Mouse (Mus musculus) thymus, adult 2 months (tissue): ENCODE results near the gene Dpyd.

ENCODE experiments used
- CTCF ChIP-seq: fragments of 200-500 bp; IDR thresholded peaks from 2 replicates; pipeline ENCODE4 v1.5.1; 2012; ENCODE audit warnings: mild to moderate bottlenecking, control low read depth, low read length, moderate library complexity, borderline replicate concordance; ENCODE audit not compliant: control insufficient read depth, poor library complexity, insufficient read depth; ENCODE audit errors: extremely low read depth
- POLR2A ChIP-seq: fragments of 200-500 bp; IDR thresholded peaks from 2 replicates; pipeline ENCODE4 v1.6.1; 2012; ENCODE audit warnings: mild to moderate bottlenecking, low read length, control low read depth, moderate library complexity; ENCODE audit not compliant: control insufficient read depth, poor library complexity, insufficient read depth; ENCODE audit errors: extremely low read depth

GRCm38 (mm10) chr3:118541766-118542165 lies 20.2 kb upstream of the Dpyd start:
- TF ChIP-seq CTCF (no peak), POLR2A (no peak)
